Mouse (Mus musculus) hindbrain, embryonic 12.5 days (tissue): ENCODE measurements around the gene Mxd3. TPM values are rescaled to one million over a fixed set of nuclear protein-coding genes. Genes with fewer than 3 reads are reported as not detected.

Source experiments
- ATAC-seq: fragments of 200-750 bp; cut with Nextera tagmentation; 2 replicates; pipeline ENCODE4 v1.8.0; 2017; ENCODE audit warnings: moderate TSS enrichment; ENCODE audit not compliant: low FRiP score
- H3K27ac ChIP-seq: fragments of 300-500 bp; sonication (generic); 2 replicates; pipeline ENCODE4 v1.5.1; 2016; ENCODE audit warnings: mild to moderate bottlenecking
- H3K27me3 ChIP-seq: fragments of 300-500 bp; sonication (generic); 2 replicates; pipeline ENCODE4 v1.6.1; 2016; ENCODE audit warnings: mild to moderate bottlenecking
- H3K36me3 ChIP-seq: fragments of 300-500 bp; sonication (generic); 2 replicates; pipeline ENCODE4 v1.6.1; 2016; ENCODE audit warnings: mild to moderate bottlenecking
- H3K4me1 ChIP-seq: fragments of 300-500 bp; sonication (generic); 2 replicates; pipeline ENCODE4 v1.6.1; 2016
- H3K4me2 ChIP-seq: fragments of 300-500 bp; sonication (generic); replicated peaks from 2 replicates; pipeline ENCODE4 v1.6.1; 2016; ENCODE audit warnings: mild to moderate bottlenecking
- H3K4me3 ChIP-seq: fragments of 300-500 bp; sonication (generic); 2 replicates; pipeline ENCODE4 v1.5.1; 2016; ENCODE audit warnings: mild to moderate bottlenecking
- H3K9ac ChIP-seq: fragments of 300-500 bp; sonication (generic); 2 replicates; pipeline ENCODE4 v1.6.1; 2016; ENCODE audit warnings: mild to moderate bottlenecking, moderate library complexity
- H3K9me3 ChIP-seq: fragments of 300-500 bp; sonication (generic); replicated peaks from 2 replicates; pipeline ENCODE4 v1.6.1; 2016; ENCODE audit warnings: mild to moderate bottlenecking
- WGBS: fragments of 180-500 bp; shearing (Covaris S2); methylation state at CpG from one replicate; pipeline ENCODE4 v1.1.7; 2016; 5-methylcytosine and 5-hydroxymethylcytosine counted together
- polyA plus RNA-seq: library from polyadenylated mRNA; unstranded; fragments of >200 nt; fragmentation: Nextera tagmentation; extraction: Ambion mirVana; gene quantifications from 2 replicates; pipeline ENCODE4 v1.2.1, GENCODE M21; 2016

Mxd3 gene
- polyA plus RNA-seq, result 22.2 and 24.3 TPM in 2 replicates

GRCm38 (mm10) chr13:55329683-55330566, at the start of gene Mxd3:
Gene Mxd3 (minus strand): TSS chr13:55329823.
- H3K27ac ChIP-seq, result peak within 1 kb of the TSS; percentile 89
- H3K4me2 ChIP-seq, result peak within 1 kb of the TSS; percentile 92
- peaks cover 34% of the 10 kb centered on the region for H3K4me1 ChIP-seq
- no peaks in the 10 kb centered on the region for H3K27me3 ChIP-seq
- under 1% methylated on average over 77 of the region's 82 CpGs for WGBS
- H3K4me3 ChIP-seq, result peak within 1 kb of the TSS; percentile 74
- peaks cover 13% of the 10 kb centered on the region for H3K36me3 ChIP-seq
- H3K9me3 ChIP-seq, result no peaks in the 10 kb centered on the region
- H3K9ac ChIP-seq, result peak within 1 kb of the TSS; percentile 74
- peak; percentile 87 for ATAC-seq

GRCm38 (mm10) chr13:55378907-55379580, 49.4 kb upstream of the Mxd3 start:
- Histone ChIP-seq H3K27ac (no peak overlapping the region), H3K4me2 (0 out of 2 replicates have a peak overlapping the region, but pooled peaks have one; percentile 4), H3K36me3 (no peaks in the 10 kb centered on the region), H3K27me3 (peaks cover 74% of the 10 kb centered on the region), H3K9ac (no peak overlapping the region), H3K4me3 (peak overlapping the region; percentile 13; the same call in 1 of the 2 replicates), H3K9me3 (no peaks in the 10 kb centered on the region), H3K4me1 (peaks cover 10% of the 10 kb centered on the region; the same call in 1 of the 2 replicates)
- 3% methylated on average over 31 of the region's 32 CpGs for WGBS
- no peak for ATAC-seq

- 80% methylated on average over 2 of the region's 2 CpGs for WGBS
- Histone ChIP-seq H3K4me2 (no peak overlapping the region), H3K36me3 (no peaks in the 10 kb centered on the region), H3K27me3 (peaks cover 63% of the 10 kb centered on the region), H3K27ac (no peak overlapping the region), H3K9ac (no peak overlapping the region), H3K9me3 (no peaks in the 10 kb centered on the region), H3K4me3 (no peak overlapping the region), H3K4me1 (peaks cover 10% of the 10 kb centered on the region; the same call in 1 of the 2 replicates)
- no peak for ATAC-seq
These were observed 46.3 kb upstream of the Mxd3 start for GRCm38 (mm10) chr13:55375877-55376276.

- H3K9ac ChIP-seq, result no peak overlapping the region
- WGBS, result 58% methylated on average over 6 of the region's 6 CpGs
- no peak overlapping the region for H3K27ac ChIP-seq
- no peaks in the 10 kb centered on the region for H3K36me3 ChIP-seq
- no peaks in the 10 kb centered on the region for H3K9me3 ChIP-seq
- no peak overlapping the region for H3K4me3 ChIP-seq
- ATAC-seq, result no peak
- peaks cover 62% of the 10 kb centered on the region for H3K27me3 ChIP-seq
- peaks cover 9% of the 10 kb centered on the region; the same call in 1 of the 2 replicates for H3K4me1 ChIP-seq
- no peak overlapping the region for H3K4me2 ChIP-seq
These were observed 44.7 kb upstream of the Mxd3 start for GRCm38 (mm10) chr13:55374206-55374924.

GRCm38 (mm10) chr13:55371740-55372139, 42.1 kb upstream of the Mxd3 start:
- Histone ChIP-seq H3K4me1 (no peaks in the 10 kb centered on the region), H3K36me3 (no peaks in the 10 kb centered on the region), H3K4me3 (no peak overlapping the region), H3K27me3 (peaks cover 39% of the 10 kb centered on the region), H3K4me2 (no peak overlapping the region), H3K9ac (no peak overlapping the region), H3K27ac (no peak overlapping the region), H3K9me3 (no peaks in the 10 kb centered on the region)
- no peak for ATAC-seq
- 54% methylated on average over 5 of the region's 5 CpGs for WGBS

- no peak overlapping the region for H3K4me2 ChIP-seq
- no peaks in the 10 kb centered on the region for H3K9me3 ChIP-seq
- peaks cover 35% of the 10 kb centered on the region for H3K27me3 ChIP-seq
- no peak for ATAC-seq
- H3K4me3 ChIP-seq, result no peak overlapping the region
- WGBS, result 67% methylated on average over 8 of the region's 8 CpGs
- H3K36me3 ChIP-seq, result no peaks in the 10 kb centered on the region
- H3K27ac ChIP-seq, result no peak overlapping the region
- H3K4me1 ChIP-seq, result no peaks in the 10 kb centered on the region
- no peak overlapping the region for H3K9ac ChIP-seq
These were observed 41.5 kb upstream of the Mxd3 start for GRCm38 (mm10) chr13:55371007-55371681.

- no peak for ATAC-seq
- Histone ChIP-seq H3K9me3 (no peaks in the 10 kb centered on the region), H3K27ac (no peak overlapping the region), H3K4me1 (no peaks in the 10 kb centered on the region), H3K9ac (no peak overlapping the region), H3K4me3 (no peak overlapping the region), H3K36me3 (no peaks in the 10 kb centered on the region), H3K27me3 (peaks cover 36% of the 10 kb centered on the region), H3K4me2 (no peak overlapping the region)
- 68% methylated on average over 3 of the region's 3 CpGs for WGBS
These were observed 40.6 kb upstream of the Mxd3 start for GRCm38 (mm10) chr13:55370234-55370633.

- Histone ChIP-seq H3K9me3 (no peaks in the 10 kb centered on the region), H3K4me2 (no peak within 1 kb of the TSS), H3K27ac (no peak within 1 kb of the TSS), H3K4me3 (no peak within 1 kb of the TSS), H3K27me3 (peaks cover 35% of the 10 kb centered on the region), H3K4me1 (no peaks in the 10 kb centered on the region), H3K36me3 (no peaks in the 10 kb centered on the region), H3K9ac (no peak within 1 kb of the TSS)
- 70% methylated on average over 13 of the region's 13 CpGs for WGBS
- ATAC-seq, result no peak
These were observed 40.0 kb upstream of the Mxd3 start, which contains the start of gene Rgs14 for GRCm38 (mm10) chr13:55369531-55370114. Gene Rgs14 (plus strand): TSS chr13:55369732.

GRCm38 (mm10) chr13:55368401-55368800, 38.8 kb upstream of the Mxd3 start:
- ATAC-seq, result no peak
- WGBS, result 81% methylated on average over 7 of the region's 7 CpGs
- Histone ChIP-seq H3K4me1 (no peaks in the 10 kb centered on the region), H3K4me3 (no peak overlapping the region), H3K4me2 (no peak overlapping the region), H3K9ac (no peak overlapping the region), H3K9me3 (no peaks in the 10 kb centered on the region), H3K36me3 (no peaks in the 10 kb centered on the region), H3K27ac (no peak overlapping the region), H3K27me3 (peaks cover 25% of the 10 kb centered on the region)

- 0% methylated on average over 35 of the region's 35 CpGs for WGBS
- Histone ChIP-seq H3K9ac (peak within 1 kb of the TSS; percentile 92), H3K4me1 (peaks cover 19% of the 10 kb centered on the region), H3K36me3 (peaks cover 20% of the 10 kb centered on the region), H3K9me3 (no peaks in the 10 kb centered on the region), H3K27ac (peak within 1 kb of the TSS; percentile 93), H3K4me2 (peak within 1 kb of the TSS; percentile 91), H3K4me3 (peak within 1 kb of the TSS; percentile 97), H3K27me3 (0 out of 2 replicates have a peak, but pooled peaks cover 5% of the 10 kb centered on the region)
- ATAC-seq, result peak; percentile 99
These were observed 32.9 kb upstream of the Mxd3 start, which contains the start of gene Lman2 for GRCm38 (mm10) chr13:55362453-55363060. Gene Lman2 (minus strand): TSS chr13:55362783.

- 1% methylated on average over 32 of the region's 32 CpGs for WGBS
- H3K27me3 ChIP-seq, result 0 out of 2 replicates have a peak, but pooled peaks cover 5% of the 10 kb centered on the region
- H3K4me1 ChIP-seq, result peaks cover 19% of the 10 kb centered on the region
- peak overlapping the region; percentile 97 for H3K4me3 ChIP-seq
- peak overlapping the region; percentile 93 for H3K27ac ChIP-seq
- no peaks in the 10 kb centered on the region for H3K9me3 ChIP-seq
- ATAC-seq, result peak; percentile 62; the same call in 1 of the 2 replicates
- H3K9ac ChIP-seq, result peak overlapping the region; percentile 92
- H3K36me3 ChIP-seq, result peaks cover 24% of the 10 kb centered on the region
- peak overlapping the region; percentile 91 for H3K4me2 ChIP-seq
These were observed 32.4 kb upstream of the Mxd3 start for GRCm38 (mm10) chr13:55361974-55362452.
